Mouse (Mus musculus): ENCODE results near the gene Gm37240.

Gene Gm37240

GRCm38 (mm10) chr3:85048569-85048968 is 838.7 kb downstream of the Gm37240 start:
- DNase-seq (ENCODE audit: low spot score in 2 of 2), result no peak

- DNase-seq (ENCODE audit: low spot score in 2 of 2), result no peak
Observed at GRCm38 (mm10) chr3:85043679-85044218, 843.6 kb downstream of the Gm37240 start.

GRCm38 (mm10) chr3:85042126-85042525 is 845.2 kb downstream of the Gm37240 start:
- DNase-seq (ENCODE audit: low spot score in 2 of 2), result no peak

- DNase-seq (ENCODE audit: low spot score in 2 of 2), result no peak
Observed at GRCm38 (mm10) chr3:85029141-85029540, 858.2 kb downstream of the Gm37240 start.

- DNase-seq (ENCODE audit: low spot score in 2 of 2), result no peak
Observed at GRCm38 (mm10) chr3:85024817-85025705, 862.3 kb downstream of the Gm37240 start.

GRCm38 (mm10) chr3:85024237-85024636 is 863.1 kb downstream of the Gm37240 start:
- no peak for DNase-seq (ENCODE audit: low spot score in 2 of 2)

- DNase-seq (ENCODE audit: low spot score in 2 of 2), result no peak
Observed at GRCm38 (mm10) chr3:85022800-85023199, 864.5 kb downstream of the Gm37240 start.

- DNase-seq (ENCODE audit: low spot score in 2 of 2), result no peak
Observed at GRCm38 (mm10) chr3:85021816-85022215, 865.5 kb downstream of the Gm37240 start.

GRCm38 (mm10) chr3:85020137-85020536 is 867.2 kb downstream of the Gm37240 start:
- no peak for DNase-seq (ENCODE audit: low spot score in 2 of 2)

GRCm38 (mm10) chr3:85015667-85016066 is 871.7 kb downstream of the Gm37240 start:
- DNase-seq (ENCODE audit: low spot score in 2 of 2), result no peak

- DNase-seq (ENCODE audit: low spot score in 2 of 2), result no peak
Observed at GRCm38 (mm10) chr3:85012889-85013288, 874.4 kb downstream of the Gm37240 start.

GRCm38 (mm10) chr3:85005257-85005656 is 882.1 kb downstream of the Gm37240 start:
- DNase-seq (ENCODE audit: low spot score in 2 of 2), result no peak

- no peak for DNase-seq (ENCODE audit: low spot score in 2 of 2)
Observed at GRCm38 (mm10) chr3:84988880-84989279, 898.4 kb downstream of the Gm37240 start.

GRCm38 (mm10) chr3:84985121-84985625 is 902.1 kb downstream of the Gm37240 start:
- no peak for DNase-seq (ENCODE audit: low spot score in 2 of 2)

- DNase-seq (ENCODE audit: low spot score in 2 of 2), result no peak
Observed at GRCm38 (mm10) chr3:84982688-84983087, 904.6 kb downstream of the Gm37240 start.

GRCm38 (mm10) chr3:84980158-84980557 is 907.2 kb downstream of the Gm37240 start:
- DNase-seq (ENCODE audit: low spot score in 2 of 2), result no peak

GRCm38 (mm10) chr3:84978676-84979075 is 908.6 kb downstream of the Gm37240 start:
- no peak for DNase-seq (ENCODE audit: low spot score in 2 of 2)

GRCm38 (mm10) chr3:84974193-84974592 is 913.1 kb downstream of the Gm37240 start:
- no peak for DNase-seq (ENCODE audit: low spot score in 2 of 2)

- DNase-seq (ENCODE audit: low spot score in 2 of 2), result no peak
Observed at GRCm38 (mm10) chr3:84972881-84973280, 914.4 kb downstream of the Gm37240 start.

GRCm38 (mm10) chr3:84971561-84971960 is 915.8 kb downstream of the Gm37240 start:
- no peak for DNase-seq (ENCODE audit: low spot score in 2 of 2)

- DNase-seq (ENCODE audit: low spot score in 2 of 2), result no peak
Observed at GRCm38 (mm10) chr3:84967364-84967763, 920.0 kb downstream of the Gm37240 start.

- DNase-seq (ENCODE audit: low spot score in 2 of 2), result no peak
Observed at GRCm38 (mm10) chr3:84965156-84965555, 922.2 kb downstream of the Gm37240 start.

GRCm38 (mm10) chr3:84955857-84956256 is 931.5 kb downstream of the Gm37240 start:
- no peak for DNase-seq (ENCODE audit: low spot score in 2 of 2)

Data from spleen, postnatal 36 days (tissue).